Mouse (Mus musculus): Measurements from ENCODE around the gene Tfr2. TPM values are rescaled to one million over a fixed set of nuclear protein-coding genes. Genes with fewer than 3 reads are reported as not detected.

The Tfr2 gene
- polyA plus RNA-seq, 1 experiment from 2014 or later, result 3.4 TPM

DNA sequence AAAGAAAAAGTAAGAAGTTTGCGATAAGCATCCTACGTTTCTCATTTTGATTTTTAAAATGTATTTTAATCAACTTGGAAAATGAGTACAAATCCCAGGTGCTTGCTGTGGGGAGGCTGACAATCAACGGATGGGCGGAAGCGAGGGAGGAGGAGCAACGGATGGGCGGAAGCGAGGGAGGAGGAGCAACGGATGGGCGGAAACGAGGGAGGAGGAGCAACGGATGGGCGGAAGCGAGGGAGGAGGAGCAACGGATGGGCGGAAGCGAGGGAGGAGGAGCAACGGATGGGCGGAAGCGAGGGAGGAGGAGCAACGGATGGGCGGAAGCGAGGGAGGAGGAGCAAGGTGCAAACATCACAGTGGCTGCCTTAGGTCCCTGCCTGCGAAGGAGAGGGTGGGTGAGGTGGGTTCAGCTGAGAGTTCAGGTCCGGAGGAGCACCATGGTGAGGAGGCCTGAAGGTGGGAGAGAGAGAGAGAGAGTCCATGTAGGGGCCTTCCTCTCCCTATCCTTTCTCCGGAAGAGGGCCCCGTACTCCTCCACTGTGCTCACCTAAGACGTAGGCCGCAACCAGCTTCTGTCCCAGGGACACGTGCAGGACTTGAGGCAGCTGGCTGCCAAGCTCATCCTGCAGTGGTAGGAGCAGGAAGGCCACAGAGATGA lies 27.1 kb downstream of the Tfr2 start:
- Histone ChIP-seq H3K9me3 (replicated peaks) (no peaks in the 10 kb centered on the region), H3K9ac (no peak overlapping the region), H3K36me3 (peaks cover 8% of the 10 kb centered on the region; the same call in 1 of the 2 replicates), H3K27me3 (no peaks in the 10 kb centered on the region), H3K4me1 (peaks cover 19% of the 10 kb centered on the region), H3K4me2 (replicated peaks) (peak overlapping the region; percentile 13; the same call in 1 of the 2 replicates), H3K4me3 (no peak overlapping the region), H3K27ac (no peak overlapping the region)
- no peak for ATAC-seq (ENCODE audit: low FRiP score)
- WGBS, result 37% methylated on average over 26 of the region's 30 CpGs

DNA sequence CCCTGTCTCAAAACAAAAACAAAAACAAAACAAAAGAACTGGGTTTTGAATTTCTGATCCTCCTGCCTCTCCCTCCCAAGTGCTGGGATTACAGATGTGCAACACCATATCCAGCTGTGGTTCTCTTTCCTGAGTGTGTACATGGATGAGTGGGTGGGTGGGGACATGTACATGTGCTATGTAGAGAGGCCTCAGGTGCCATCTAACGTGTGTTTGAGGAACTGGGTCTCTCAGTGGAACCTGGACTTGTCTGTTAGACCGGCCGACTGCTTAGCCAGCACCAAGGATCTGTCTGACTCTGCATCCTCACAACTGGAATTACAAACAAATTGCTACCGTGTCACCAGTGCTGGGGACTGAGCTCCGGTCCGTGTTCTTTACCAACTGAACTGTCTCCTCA lies 28.0 kb downstream of the Tfr2 start:
- H3K27ac ChIP-seq, result no peak overlapping the region
- H3K36me3 ChIP-seq, result peaks cover 8% of the 10 kb centered on the region; the same call in 1 of the 2 replicates
- H3K4me3 ChIP-seq, result no peak overlapping the region
- no peak overlapping the region for H3K4me2 ChIP-seq (replicated peaks)
- H3K9ac ChIP-seq, result no peak overlapping the region
- ATAC-seq (ENCODE audit: low FRiP score), result no peak
- no peaks in the 10 kb centered on the region for H3K9me3 ChIP-seq (replicated peaks)
- WGBS, result 96% methylated on average over 6 of the region's 6 CpGs
- no peaks in the 10 kb centered on the region for H3K27me3 ChIP-seq
- peaks cover 24% of the 10 kb centered on the region for H3K4me1 ChIP-seq

DNA sequence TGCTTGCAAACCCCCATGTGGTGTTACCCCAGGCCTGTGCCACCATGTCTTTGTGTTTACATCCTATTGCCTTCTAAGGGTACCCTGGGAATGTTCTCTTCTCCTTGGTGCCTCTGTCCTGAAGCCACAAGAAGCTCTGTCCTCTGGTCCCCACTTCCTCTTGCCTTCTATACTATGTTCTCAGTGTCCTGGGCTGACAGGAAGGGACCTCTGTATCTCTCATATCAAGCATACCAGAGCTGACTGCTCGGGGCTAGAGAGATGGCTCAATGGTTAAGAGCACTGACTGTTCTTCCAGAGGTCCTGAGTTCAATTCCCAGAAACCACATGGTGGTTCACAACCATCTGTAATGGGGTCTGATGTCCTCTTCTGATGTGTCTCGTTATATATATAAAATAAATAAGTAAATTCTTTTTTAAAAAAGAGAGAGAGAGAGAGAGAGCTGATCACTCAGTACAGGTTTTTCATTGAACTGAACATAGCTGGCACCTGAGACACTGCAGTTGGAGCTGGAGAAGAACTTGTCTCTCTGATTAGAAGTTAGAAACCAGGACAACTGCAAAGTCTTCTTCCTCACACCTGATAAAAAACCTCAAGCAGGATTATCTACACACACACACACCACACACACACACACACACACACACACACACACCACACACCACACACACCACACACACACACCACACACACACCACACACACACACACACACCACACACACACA lies 28.6 kb downstream of the Tfr2 start:
- no peak for ATAC-seq (ENCODE audit: low FRiP score)
- no peak overlapping the region for H3K27ac ChIP-seq
- no peak overlapping the region for H3K4me3 ChIP-seq
- WGBS, result 80% methylated on average over 2 of the region's 2 CpGs
- no peaks in the 10 kb centered on the region for H3K9me3 ChIP-seq (replicated peaks)
- H3K4me1 ChIP-seq, result peaks cover 29% of the 10 kb centered on the region
- peaks cover 8% of the 10 kb centered on the region; the same call in 1 of the 2 replicates for H3K36me3 ChIP-seq
- no peaks in the 10 kb centered on the region for H3K27me3 ChIP-seq
- no peak overlapping the region for H3K4me2 ChIP-seq (replicated peaks)
- H3K9ac ChIP-seq, result no peak overlapping the region

DNA sequence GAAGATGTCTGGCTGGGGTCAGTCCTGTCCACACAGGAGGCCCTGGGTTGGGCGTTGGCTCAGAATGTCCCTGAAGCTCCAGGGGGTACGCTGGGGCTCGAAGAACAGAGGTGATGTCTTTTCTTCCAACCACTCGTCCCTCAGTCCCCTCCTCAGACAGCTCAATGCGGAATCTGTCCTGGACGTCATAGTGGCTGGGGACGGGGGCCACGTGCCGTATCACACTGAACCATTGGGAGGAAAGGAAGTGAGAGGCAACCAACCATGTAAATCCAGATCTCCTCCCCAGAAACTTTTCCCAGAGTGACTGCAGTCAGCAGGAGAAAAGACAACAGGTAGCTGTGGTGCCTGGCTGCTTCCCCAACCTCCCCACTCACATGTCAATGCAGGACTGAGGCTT lies 30.0 kb downstream of the Tfr2 start:
- H3K9me3 ChIP-seq (replicated peaks), result no peaks in the 10 kb centered on the region
- no peak for ATAC-seq (ENCODE audit: low FRiP score)
- H3K9ac ChIP-seq, result peak overlapping the region; percentile 87
- no peaks in the 10 kb centered on the region for H3K27me3 ChIP-seq
- H3K36me3 ChIP-seq, result peaks cover 8% of the 10 kb centered on the region; the same call in 1 of the 2 replicates
- WGBS, result 58% methylated on average over 9 of the region's 9 CpGs
- peak overlapping the region; percentile 70 for H3K4me3 ChIP-seq
- no peak overlapping the region; the same call in 1 of the 2 replicates for H3K27ac ChIP-seq
- peak overlapping the region; percentile 94 for H3K4me2 ChIP-seq (replicated peaks)
- H3K4me1 ChIP-seq, result peaks cover 29% of the 10 kb centered on the region

DNA sequence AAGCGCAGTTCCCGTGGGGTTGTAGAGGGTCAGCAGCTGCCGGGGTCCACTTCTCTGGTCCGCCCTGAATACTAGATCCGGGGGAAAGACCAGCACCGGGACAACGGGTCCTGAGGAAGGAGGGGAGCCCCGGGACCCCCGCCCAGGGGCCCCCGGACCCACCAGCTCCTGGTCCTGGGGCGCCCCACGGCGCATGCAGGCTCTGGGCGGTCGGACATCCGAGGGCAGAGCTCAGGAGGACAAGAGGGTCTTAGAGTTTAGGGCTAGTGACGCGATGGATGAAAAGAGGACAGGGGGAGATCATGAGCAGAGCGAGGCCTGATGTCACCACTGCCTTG lies 30.6 kb downstream of the Tfr2 start:
- ATAC-seq (ENCODE audit: low FRiP score), result no peak; the same call in 1 of the 2 replicates
- H3K9me3 ChIP-seq (replicated peaks), result no peaks in the 10 kb centered on the region
- peaks cover 8% of the 10 kb centered on the region; the same call in 1 of the 2 replicates for H3K36me3 ChIP-seq
- no peak overlapping the region; the same call in 1 of the 2 replicates for H3K27ac ChIP-seq
- peak overlapping the region; percentile 94 for H3K4me2 ChIP-seq (replicated peaks)
- peak overlapping the region; percentile 70 for H3K4me3 ChIP-seq
- H3K9ac ChIP-seq, result peak overlapping the region; percentile 87
- WGBS, result 4% methylated on average over 19 of the region's 19 CpGs
- H3K27me3 ChIP-seq, result no peaks in the 10 kb centered on the region
- peaks cover 29% of the 10 kb centered on the region for H3K4me1 ChIP-seq

DNA sequence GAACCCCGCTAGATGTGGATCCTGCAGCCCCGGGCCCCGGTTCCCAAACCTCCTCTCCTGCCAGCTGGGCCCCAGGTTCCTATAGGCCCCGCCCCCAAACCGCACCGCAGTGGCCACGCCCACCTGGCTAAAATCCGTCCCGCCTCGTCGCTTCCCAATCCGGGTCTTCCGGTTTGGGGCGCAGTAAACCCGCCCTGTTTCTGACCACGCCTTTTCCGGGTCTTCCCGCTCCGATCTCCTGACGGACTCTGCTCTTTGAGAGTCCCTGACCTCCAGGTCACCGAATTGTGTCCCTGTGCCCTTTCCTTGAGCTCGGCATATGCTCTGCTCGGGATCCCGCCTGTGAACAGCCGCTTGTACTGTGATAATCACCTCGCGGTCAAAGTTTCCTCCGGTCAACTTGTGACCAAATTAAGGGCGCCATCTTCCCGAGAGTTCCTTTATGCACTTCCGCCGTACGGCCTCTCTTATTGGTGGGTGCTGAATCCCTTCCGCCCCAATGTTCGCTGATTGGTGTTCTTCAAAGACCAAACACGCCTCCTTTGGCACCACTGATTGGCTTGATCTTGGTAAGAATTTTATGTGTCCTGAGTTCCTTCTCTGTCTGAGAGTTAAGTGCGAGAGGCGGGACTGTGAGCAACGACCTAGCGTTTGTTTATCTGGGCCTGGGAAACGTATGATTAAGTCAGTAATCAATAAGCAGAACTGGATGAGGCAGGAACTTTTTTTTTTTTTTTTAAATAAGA lies 31.2 kb downstream of the Tfr2 start, which contains the start of gene Mospd3:
Gene Mospd3 (minus strand): TSS at position 440 of the 746 bp plus-strand sequence.
- ATAC-seq (ENCODE audit: low FRiP score), result peak; percentile 96
- Histone ChIP-seq H3K27me3 (no peaks in the 10 kb centered on the region), H3K4me2 (replicated peaks) (peak within 1 kb of the TSS; percentile 94), H3K27ac (peak within 1 kb of the TSS; percentile 83), H3K36me3 (peaks cover 8% of the 10 kb centered on the region; the same call in 1 of the 2 replicates), H3K9ac (peak within 1 kb of the TSS; percentile 87), H3K4me3 (peak within 1 kb of the TSS; percentile 70), H3K4me1 (peaks cover 29% of the 10 kb centered on the region), H3K9me3 (replicated peaks) (no peaks in the 10 kb centered on the region)
- WGBS, result under 1% methylated on average over 41 of the region's 41 CpGs

DNA sequence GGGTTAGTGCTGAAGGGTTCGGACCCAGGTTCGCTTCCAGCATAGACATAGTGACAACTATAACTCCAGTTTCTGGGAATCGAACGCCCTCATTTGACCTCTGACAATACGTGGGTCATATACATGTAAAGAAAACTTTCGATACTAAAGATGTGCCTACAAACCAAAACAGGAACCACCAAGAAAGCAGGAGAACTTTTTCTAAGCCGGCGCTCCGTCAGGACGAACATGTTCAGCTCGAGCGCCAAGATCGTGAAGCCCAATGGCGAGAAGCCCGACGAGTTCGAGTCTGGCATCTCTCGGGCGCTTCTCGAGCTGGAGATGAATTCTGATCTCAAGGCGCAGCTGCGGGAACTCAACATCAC lies 31.7 kb downstream of the Tfr2 start:
- Histone ChIP-seq H3K4me3 (peak overlapping the region; percentile 70), H3K9ac (peak overlapping the region; percentile 87), H3K36me3 (peaks cover 8% of the 10 kb centered on the region; the same call in 1 of the 2 replicates), H3K27me3 (no peaks in the 10 kb centered on the region), H3K4me2 (replicated peaks) (peak overlapping the region; percentile 94), H3K4me1 (peaks cover 29% of the 10 kb centered on the region), H3K27ac (0 out of 2 replicates have a peak overlapping the region, but pooled peaks have one; percentile 12), H3K9me3 (replicated peaks) (no peaks in the 10 kb centered on the region)
- no peak for ATAC-seq (ENCODE audit: low FRiP score)
- WGBS, result under 1% methylated on average over 22 of the region's 22 CpGs

DNA sequence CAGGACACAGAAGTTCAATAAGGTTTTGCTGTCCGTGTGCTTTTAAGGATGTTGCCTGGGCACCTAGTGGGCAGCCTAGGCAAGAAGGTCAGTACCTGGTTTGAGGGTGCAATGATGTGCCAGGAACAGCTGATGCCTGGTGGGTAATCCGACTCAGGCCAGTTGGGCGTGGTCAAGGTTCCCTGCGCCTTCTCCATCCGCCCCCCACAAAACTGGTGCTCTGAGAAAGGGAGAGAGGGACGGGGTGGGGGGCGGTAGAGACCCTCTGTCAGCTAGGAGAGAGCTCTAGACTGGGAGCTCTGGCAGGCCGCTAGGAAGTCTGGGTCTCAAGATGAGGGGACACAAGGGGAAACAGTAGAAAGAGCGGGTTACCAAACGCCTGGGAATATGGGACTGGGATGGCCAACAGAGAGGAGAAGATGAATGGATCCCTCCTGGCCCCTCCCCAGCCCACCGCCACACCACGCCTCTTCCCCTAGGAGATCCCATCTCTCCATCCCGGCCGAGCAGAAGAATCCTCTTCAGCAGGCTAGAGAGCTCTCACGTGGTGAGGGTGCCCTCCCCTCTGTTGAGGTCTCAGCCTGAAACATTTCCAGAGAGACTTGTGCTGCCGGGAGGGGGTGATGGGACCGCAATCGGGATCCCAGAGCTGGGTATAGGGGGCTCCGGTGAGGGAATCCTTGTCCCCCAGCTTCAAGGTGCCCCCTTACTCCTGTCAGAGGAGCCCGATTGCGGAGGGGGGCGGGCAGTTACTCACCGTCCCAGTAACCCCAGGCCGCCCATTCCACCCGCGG lies 38.4 kb downstream of the Tfr2 start:
- Histone ChIP-seq H3K4me1 (peaks cover 43% of the 10 kb centered on the region), H3K9ac (peak overlapping the region; percentile 49), H3K27ac (no peak overlapping the region), H3K9me3 (replicated peaks) (no peaks in the 10 kb centered on the region), H3K27me3 (peaks cover 23% of the 10 kb centered on the region), H3K4me3 (peak overlapping the region; percentile 13), H3K4me2 (replicated peaks) (peak overlapping the region; percentile 41), H3K36me3 (no peaks in the 10 kb centered on the region)
- 0 out of 2 replicates have a peak, but pooled peaks have one; percentile 9 for ATAC-seq (ENCODE audit: low FRiP score)
- 16% methylated on average over 26 of the region's 26 CpGs for WGBS

DNA sequence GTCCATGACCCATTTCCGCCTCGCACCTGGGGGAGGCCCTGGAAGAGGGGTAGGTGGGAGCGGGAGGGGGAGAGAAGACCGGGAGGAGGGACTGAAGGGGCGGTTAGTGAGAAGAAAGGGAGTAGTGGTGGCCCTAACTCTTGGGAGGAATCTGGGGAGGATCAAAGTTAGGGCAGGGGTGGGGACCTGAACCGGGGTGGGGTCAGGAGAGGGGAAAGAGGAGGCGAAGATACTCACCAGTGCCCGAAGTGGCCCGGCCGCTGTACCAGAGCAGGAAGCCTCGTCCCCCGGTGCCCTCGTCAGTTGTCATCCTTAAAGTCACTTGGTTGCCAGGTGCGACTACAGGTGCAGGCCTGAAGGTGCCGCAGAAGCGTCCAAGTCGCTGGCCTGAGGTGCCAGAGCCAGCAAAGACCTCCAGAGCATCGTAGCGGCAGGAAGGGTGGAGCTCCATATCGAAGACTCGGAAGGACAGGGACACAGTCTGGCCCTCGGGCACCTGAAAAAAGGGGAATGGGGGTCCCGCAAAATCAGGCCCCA lies 39.1 kb downstream of the Tfr2 start:
- no peaks in the 10 kb centered on the region for H3K9me3 ChIP-seq (replicated peaks)
- WGBS, result 15% methylated on average over 23 of the region's 23 CpGs
- H3K9ac ChIP-seq, result peak overlapping the region; percentile 49
- H3K4me2 ChIP-seq (replicated peaks), result peak overlapping the region; percentile 41
- peaks cover 23% of the 10 kb centered on the region for H3K27me3 ChIP-seq
- no peak for ATAC-seq (ENCODE audit: low FRiP score)
- H3K27ac ChIP-seq, result no peak overlapping the region
- peak overlapping the region; percentile 13 for H3K4me3 ChIP-seq
- peaks cover 42% of the 10 kb centered on the region for H3K4me1 ChIP-seq
- H3K36me3 ChIP-seq, result no peaks in the 10 kb centered on the region

DNA sequence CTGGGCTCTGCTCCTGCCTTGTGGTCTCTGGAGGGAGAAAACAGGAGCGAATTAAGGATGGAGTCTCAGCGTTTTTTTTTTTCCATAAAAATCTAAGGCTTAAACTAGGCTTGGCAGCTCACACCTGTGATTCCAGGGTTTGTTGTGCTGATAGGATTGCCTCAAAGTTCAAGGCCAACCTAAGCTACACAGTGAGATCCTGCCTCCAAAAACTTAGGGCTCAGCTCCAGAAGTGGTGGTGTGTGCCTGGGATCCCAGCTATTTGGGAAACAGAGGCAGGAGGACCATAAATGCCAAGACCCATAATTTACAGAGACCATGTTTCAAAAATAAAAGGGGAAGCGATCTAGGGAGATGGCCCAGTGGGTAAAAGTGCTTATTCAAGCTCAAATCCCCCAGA lies 39.7 kb downstream of the Tfr2 start:
- WGBS, result 62% methylated on average over 3 of the region's 3 CpGs
- Histone ChIP-seq H3K4me3 (no peak overlapping the region), H3K9ac (no peak overlapping the region), H3K27ac (no peak overlapping the region), H3K4me2 (replicated peaks) (peak overlapping the region; percentile 41; the same call in 1 of the 2 replicates), H3K9me3 (replicated peaks) (no peaks in the 10 kb centered on the region), H3K36me3 (no peaks in the 10 kb centered on the region), H3K27me3 (peaks cover 23% of the 10 kb centered on the region), H3K4me1 (peaks cover 42% of the 10 kb centered on the region)
- ATAC-seq (ENCODE audit: low FRiP score), result no peak

DNA sequence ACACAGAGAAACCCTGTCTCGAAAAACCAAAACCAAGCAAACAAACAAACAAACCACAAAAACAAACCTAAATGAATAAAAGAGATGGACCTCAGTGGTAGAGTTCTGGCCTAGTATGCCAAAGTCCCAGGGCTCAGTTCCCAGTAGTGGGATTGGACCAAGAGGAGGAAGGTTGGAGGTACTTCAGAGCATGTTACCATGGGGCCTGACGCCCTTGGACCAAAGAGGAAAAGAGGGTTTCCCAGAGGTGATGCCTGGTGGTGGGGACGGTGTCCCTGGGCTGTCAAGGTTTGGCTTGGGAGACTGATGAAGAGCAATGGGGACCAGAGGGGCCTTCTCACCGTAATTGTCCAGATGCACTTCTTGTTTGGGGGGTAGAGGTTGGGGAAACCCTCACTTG lies 40.4 kb downstream of the Tfr2 start:
- H3K36me3 ChIP-seq, result no peaks in the 10 kb centered on the region
- WGBS, result 60% methylated on average over 4 of the region's 4 CpGs
- no peaks in the 10 kb centered on the region for H3K9me3 ChIP-seq (replicated peaks)
- H3K4me2 ChIP-seq (replicated peaks), result peak overlapping the region; percentile 38
- H3K27ac ChIP-seq, result peak overlapping the region; percentile 86; the same call in 1 of the 2 replicates
- H3K27me3 ChIP-seq, result peaks cover 23% of the 10 kb centered on the region
- peak overlapping the region; percentile 1; the same call in 1 of the 2 replicates for H3K9ac ChIP-seq
- ATAC-seq (ENCODE audit: low FRiP score), result no peak
- peaks cover 42% of the 10 kb centered on the region for H3K4me1 ChIP-seq
- peak overlapping the region; percentile 18; the same call in 1 of the 2 replicates for H3K4me3 ChIP-seq
